Mouse (Mus musculus) forebrain, embryonic 16.5 days (tissue): ENCODE measurements at regions not wholly inside any gene's neighbourhood (a gene's known extent, or its start where the extent isn't known, plus 50 kb on each side); places are given as distances from the start of the nearest gene placed in this dataset.

ENCODE experiments used
- ATAC-seq: fragments of 200-750 bp; cut with Nextera tagmentation; 2 replicates; pipeline ENCODE4 v1.8.0; 2017; ENCODE audit warnings: mild to moderate bottlenecking, moderate library complexity
- H3K27ac ChIP-seq: fragments of 300-500 bp; sonication (generic); 2 replicates; pipeline ENCODE4 v1.5.1; 2014; ENCODE audit warnings: low read length, control low read depth
- H3K27me3 ChIP-seq: fragments of 300-500 bp; sonication (generic); replicated peaks from 2 replicates; pipeline ENCODE4 v1.6.1; 2014; ENCODE audit warnings: low read length; ENCODE audit not compliant: control insufficient read depth, insufficient read depth
- H3K36me3 ChIP-seq: fragments of 300-500 bp; sonication (generic); 2 replicates; pipeline ENCODE4 v1.6.1; 2014; ENCODE audit not compliant: control insufficient read depth, insufficient read depth
- H3K4me1 ChIP-seq: fragments of 300-500 bp; sonication (generic); replicated peaks from 2 replicates; pipeline ENCODE4 v1.6.1; 2014; ENCODE audit warnings: low read length; ENCODE audit not compliant: control insufficient read depth, insufficient read depth
- H3K4me2 ChIP-seq: fragments of 300-500 bp; sonication (generic); 2 replicates; pipeline ENCODE4 v1.6.1; 2014; ENCODE audit warnings: mild to moderate bottlenecking, low read length, control low read depth
- H3K4me3 ChIP-seq: fragments of 300-500 bp; sonication (generic); replicated peaks from 2 replicates; pipeline ENCODE4 v1.5.1; 2014; ENCODE audit warnings: mild to moderate bottlenecking, low read length, control low read depth
- H3K9ac ChIP-seq: fragments of 300-500 bp; sonication (generic); replicated peaks from 2 replicates; pipeline ENCODE4 v1.6.1; 2014; ENCODE audit warnings: low read depth, low read length, control low read depth
- H3K9me3 ChIP-seq: fragments of 300-500 bp; sonication (generic); 2 replicates; pipeline ENCODE4 v1.6.1; 2016; ENCODE audit warnings: low read length; ENCODE audit not compliant: control insufficient read depth
- WGBS: fragments of 180-500 bp; shearing (Covaris S2); extraction: QIAGEN DNeasy Blood & Tissue Kit; methylation state at CpG from one replicate; pipeline ENCODE4 v1.1.7; 2014; 5-methylcytosine and 5-hydroxymethylcytosine counted together

GRCm38 (mm10) chr1:19826455-19827366 lies 618.0 kb downstream of the Tfap2b start:
- Histone ChIP-seq H3K9ac (no peak overlapping the region), H3K27ac (no peak overlapping the region)
- no peak for ATAC-seq

DNA sequence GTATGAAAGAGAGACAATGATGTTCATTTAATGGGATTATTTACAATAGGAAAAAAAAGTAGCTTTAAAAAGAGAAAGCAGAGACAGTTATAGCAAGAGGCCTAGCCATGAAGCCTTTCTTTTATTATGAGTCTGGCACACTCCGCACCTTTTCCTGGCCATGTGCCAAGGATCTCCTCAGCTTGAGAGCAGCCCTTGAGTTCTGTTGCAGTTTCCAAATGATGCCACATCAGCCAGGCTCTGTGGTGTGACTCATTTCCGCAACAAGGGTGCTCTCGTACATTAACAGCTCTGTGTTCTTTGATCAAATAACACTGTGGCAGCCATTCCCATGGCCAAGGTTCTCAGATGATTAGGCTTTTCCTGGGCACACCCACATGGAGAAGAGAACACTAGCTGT lies 641.2 kb downstream of the Tfap2b start:
- Histone ChIP-seq H3K36me3 (no peaks in the 10 kb centered on the region), H3K9ac (no peak overlapping the region), H3K27me3 (no peaks in the 10 kb centered on the region), H3K9me3 (no peaks in the 10 kb centered on the region), H3K4me3 (no peak overlapping the region), H3K27ac (no peak overlapping the region), H3K4me2 (no peak overlapping the region), H3K4me1 (no peaks in the 10 kb centered on the region)
- WGBS, result 40% methylated on average over 3 of the region's 3 CpGs
- ATAC-seq, result peak; percentile 63; the same call in 1 of the 2 replicates

More at GRCm38 (mm10) chr1:19826455-19827366, 618.0 kb downstream of the Tfap2b start:
- 38% methylated on average over 12 of the region's 12 CpGs for WGBS
- no peaks in the 10 kb centered on the region for H3K9me3 ChIP-seq
- no peak overlapping the region for H3K4me2 ChIP-seq
- H3K27me3 ChIP-seq, result no peaks in the 10 kb centered on the region
- no peak overlapping the region for H3K4me3 ChIP-seq
- H3K4me1 ChIP-seq, result no peaks in the 10 kb centered on the region
- no peaks in the 10 kb centered on the region for H3K36me3 ChIP-seq

- no peak overlapping the region for H3K9ac ChIP-seq
- H3K4me2 ChIP-seq, result no peak overlapping the region
- no peak overlapping the region for H3K27ac ChIP-seq
- peak; percentile 68 for ATAC-seq
- no peaks in the 10 kb centered on the region for H3K9me3 ChIP-seq
- no peaks in the 10 kb centered on the region for H3K4me1 ChIP-seq
- H3K4me3 ChIP-seq, result no peak overlapping the region
- no peaks in the 10 kb centered on the region for H3K36me3 ChIP-seq
- no peaks in the 10 kb centered on the region for H3K27me3 ChIP-seq
These were observed 648.5 kb downstream of the Tfap2b start for GRCm38 (mm10) chr1:19857250-19857649.

GRCm38 (mm10) chr1:19868478-19868877 lies 659.8 kb downstream of the Tfap2b start:
- H3K27me3 ChIP-seq, result peaks cover 12% of the 10 kb centered on the region; the same call in 1 of the 2 replicates
- H3K4me2 ChIP-seq, result no peak overlapping the region
- H3K9me3 ChIP-seq, result no peaks in the 10 kb centered on the region
- no peak overlapping the region for H3K27ac ChIP-seq
- H3K9ac ChIP-seq, result no peak overlapping the region
- no peaks in the 10 kb centered on the region for H3K36me3 ChIP-seq
- H3K4me3 ChIP-seq, result no peak overlapping the region
- peak; percentile 81 for ATAC-seq
- WGBS, result 17% methylated on average over 12 of the region's 12 CpGs
- H3K4me1 ChIP-seq, result no peaks in the 10 kb centered on the region

DNA sequence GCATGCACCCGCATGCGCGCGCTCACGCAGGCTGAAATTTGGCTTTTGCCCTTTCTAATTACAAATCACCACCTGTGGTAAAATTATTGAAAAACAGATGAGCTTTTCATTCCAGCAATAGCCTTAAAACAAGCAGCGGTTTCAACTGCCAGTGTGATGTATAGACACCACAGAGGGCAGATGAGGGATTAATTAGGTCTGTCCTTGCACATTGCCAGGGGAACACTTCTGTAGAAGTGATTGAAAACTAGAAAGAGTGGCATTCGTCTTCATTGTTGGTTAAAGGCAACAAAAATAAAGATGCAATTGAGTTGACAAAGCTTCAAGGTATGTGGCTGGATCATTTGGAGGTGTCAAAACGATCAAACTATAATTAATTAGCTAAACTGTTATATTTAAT lies 672.5 kb downstream of the Tfap2b start:
- 0 out of 2 replicates have a peak overlapping the region, but pooled peaks have one; percentile 9 for H3K4me2 ChIP-seq
- no peak for ATAC-seq
- 39% methylated on average over 8 of the region's 8 CpGs for WGBS
- no peaks in the 10 kb centered on the region for H3K4me1 ChIP-seq
- H3K27me3 ChIP-seq, result no peaks in the 10 kb centered on the region
- H3K4me3 ChIP-seq, result no peak overlapping the region
- H3K9ac ChIP-seq, result no peak overlapping the region
- no peaks in the 10 kb centered on the region for H3K9me3 ChIP-seq
- no peak overlapping the region for H3K27ac ChIP-seq
- no peaks in the 10 kb centered on the region for H3K36me3 ChIP-seq

GRCm38 (mm10) chr1:19899426-19899825 lies 690.7 kb downstream of the Tfap2b start:
- WGBS, result 39% methylated on average over 5 of the region's 5 CpGs
- H3K36me3 ChIP-seq, result no peaks in the 10 kb centered on the region
- peaks cover 2% of the 10 kb centered on the region; the same call in 1 of the 2 replicates for H3K4me1 ChIP-seq
- no peak overlapping the region for H3K4me2 ChIP-seq
- H3K4me3 ChIP-seq, result no peak overlapping the region
- H3K9me3 ChIP-seq, result no peaks in the 10 kb centered on the region
- no peaks in the 10 kb centered on the region for H3K27me3 ChIP-seq
- no peak overlapping the region for H3K27ac ChIP-seq
- no peak overlapping the region for H3K9ac ChIP-seq
- no peak for ATAC-seq

DNA sequence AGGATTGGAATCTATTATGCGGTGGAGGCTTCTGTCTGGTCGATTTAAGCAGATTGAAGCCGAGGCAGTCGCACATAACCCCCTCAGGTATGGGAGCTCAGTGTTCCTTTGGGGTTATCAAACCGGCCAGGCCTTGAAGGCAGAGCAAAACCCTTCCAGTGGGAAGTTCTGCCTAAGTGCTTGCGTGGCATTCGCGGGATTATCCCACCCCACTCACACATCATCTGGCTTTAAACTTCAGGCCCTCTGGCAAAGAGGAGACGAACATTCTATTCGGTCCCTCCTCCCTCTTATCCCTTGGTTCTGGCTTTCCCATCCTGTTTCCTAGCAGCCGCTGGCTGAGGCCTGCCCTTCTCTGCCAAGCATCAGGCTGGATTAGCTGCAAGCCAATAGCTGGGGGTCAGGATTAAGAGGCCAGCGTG lies 691.2 kb downstream of the Tfap2b start:
- H3K4me2 ChIP-seq, result no peak overlapping the region
- no peaks in the 10 kb centered on the region for H3K9me3 ChIP-seq
- ATAC-seq, result peak; percentile 43; the same call in 1 of the 2 replicates
- H3K36me3 ChIP-seq, result no peaks in the 10 kb centered on the region
- WGBS, result 13% methylated on average over 12 of the region's 12 CpGs
- no peak overlapping the region for H3K9ac ChIP-seq
- no peaks in the 10 kb centered on the region for H3K27me3 ChIP-seq
- H3K4me1 ChIP-seq, result peaks cover 2% of the 10 kb centered on the region; the same call in 1 of the 2 replicates
- no peak overlapping the region for H3K27ac ChIP-seq
- no peak overlapping the region for H3K4me3 ChIP-seq

GRCm38 (mm10) chr1:19900983-19901531 lies 692.3 kb downstream of the Tfap2b start:
- no peak overlapping the region for H3K4me3 ChIP-seq
- ATAC-seq, result no peak

GRCm38 (mm10) chr1:19912194-19912846 lies 703.6 kb downstream of the Tfap2b start:
- WGBS, result 26% methylated on average over 2 of the region's 2 CpGs
- H3K36me3 ChIP-seq, result no peaks in the 10 kb centered on the region
- H3K27me3 ChIP-seq, result no peaks in the 10 kb centered on the region
- H3K27ac ChIP-seq, result no peak overlapping the region
- no peak overlapping the region for H3K4me3 ChIP-seq
- H3K4me2 ChIP-seq, result no peak overlapping the region
- H3K9ac ChIP-seq, result no peak overlapping the region
- no peak for ATAC-seq
- H3K9me3 ChIP-seq, result no peaks in the 10 kb centered on the region
- H3K4me1 ChIP-seq, result no peaks in the 10 kb centered on the region

More at GRCm38 (mm10) chr1:19900983-19901531, 692.3 kb downstream of the Tfap2b start:
- Histone ChIP-seq H3K27me3 (no peaks in the 10 kb centered on the region), H3K4me2 (no peak overlapping the region), H3K9ac (no peak overlapping the region), H3K4me1 (peaks cover 2% of the 10 kb centered on the region; the same call in 1 of the 2 replicates), H3K9me3 (no peaks in the 10 kb centered on the region), H3K27ac (no peak overlapping the region), H3K36me3 (no peaks in the 10 kb centered on the region)
- WGBS, result 8% methylated on average over 2 of the region's 2 CpGs
